Mouse (Mus musculus) liver, postnatal 0 days (tissue): ENCODE results near the gene Cpb2.

Source experiments
- CTCF ChIP-seq: sonication (generic); IDR thresholded peaks from 2 replicates; pipeline ENCODE4 v1.5.1; 2016; ENCODE audit warnings: antibody characterized with exemption, low read depth
- EP300 ChIP-seq: IDR thresholded peaks from 2 replicates; pipeline ENCODE4 v1.6.1; 2016; ENCODE audit warnings: antibody characterized with exemption, low read depth, mild to moderate bottlenecking

DNA sequence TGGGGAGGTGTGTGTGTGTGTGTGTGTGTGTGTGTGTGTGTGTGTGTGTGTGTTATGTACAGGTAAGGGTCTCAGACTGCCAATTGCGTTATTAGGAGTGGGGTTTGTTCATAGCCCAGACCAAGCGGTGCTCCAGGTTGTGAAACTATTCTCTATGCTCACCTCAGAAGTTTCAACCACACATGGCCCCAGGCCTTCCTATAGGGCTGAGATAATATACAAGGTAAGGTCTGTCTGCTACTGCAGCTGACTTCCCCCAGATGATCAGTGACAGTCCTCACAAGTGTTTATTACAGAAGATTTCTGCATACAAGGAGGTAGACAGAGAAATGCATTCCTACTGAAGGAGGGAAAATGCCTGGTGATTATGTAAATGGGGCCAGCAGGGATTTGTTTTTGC is 23.2 kb upstream of the Cpb2 start:
- TF ChIP-seq EP300 (no peak), CTCF (no peak)
